Mouse (Mus musculus): ENCODE measurements around the gene Akip1.

GRCm38 (mm10) chr7:109741703-109742102, 38.2 kb downstream of the Akip1 start:
- no peak for TF ChIP-seq CTCF (conservative IDR thresholded peaks at IDR 0.05; ENCODE audit: low read length)
- no peak for TF ChIP-seq NANOG (IDR thresholded peaks at IDR 0.05; ENCODE audit: borderline replicate concordance, low read length)

All from E14TG2a.4 (cell line).